Mouse (Mus musculus): ENCODE results near the gene Irf2. TPM values are rescaled to one million over a fixed set of nuclear protein-coding genes. Genes with fewer than 3 reads are reported as not detected.

The Irf2 gene
- polyA plus RNA-seq, 1 experiment from 2014 or later, result 27.0 TPM

DNA sequence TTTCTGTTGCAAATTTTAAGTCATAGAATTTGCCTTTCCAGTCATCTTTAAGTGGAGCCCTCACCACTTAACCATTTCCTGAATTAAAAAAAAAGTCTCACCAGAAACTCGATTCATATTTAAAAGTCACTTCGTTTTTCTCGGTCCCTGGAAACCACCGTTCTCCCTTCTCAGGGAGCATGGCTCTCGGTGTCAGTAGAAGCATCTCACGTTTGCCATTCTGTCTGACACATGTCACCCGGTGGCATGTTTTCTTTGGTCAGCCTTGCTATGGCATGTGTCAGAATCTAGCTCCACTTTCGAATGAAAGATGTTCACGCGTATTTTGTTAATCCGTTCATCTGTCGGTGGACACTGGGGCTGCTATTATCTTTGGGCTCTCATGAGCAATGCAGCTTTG is 13.5 kb downstream of the Irf2 start:
- DNase-seq (ENCODE audit: low spot score) (no peak), ATAC-seq (ENCODE audit: low FRiP score, low TSS enrichment) (no peak)
- 83% methylated on average over 12 of the region's 12 CpGs for WGBS
- H3K36me3 ChIP-seq (ENCODE audit: control insufficient read depth, insufficient read depth, low read length), result no peaks in the 10 kb centered on the region
- H3K4me1 ChIP-seq (replicated peaks; ENCODE audit: control insufficient read depth, insufficient read depth), result peaks cover 4% of the 10 kb centered on the region; the same call in 1 of the 2 replicates
- no peak for TF ChIP-seq EP300 (optimal IDR thresholded peaks at IDR 0.05)
- TF ChIP-seq CTCF (IDR thresholded peaks at IDR 0.05; ENCODE audit: low read depth), result no peak
- H3K27ac ChIP-seq (replicated peaks), result no peak overlapping the region
- H3K27me3 ChIP-seq (ENCODE audit: control insufficient read depth, insufficient read depth, low read length), result no peaks in the 10 kb centered on the region
- H3K4me2 ChIP-seq (replicated peaks; ENCODE audit: low read depth), result no peak overlapping the region
- no peak overlapping the region for H3K4me3 ChIP-seq (ENCODE audit: low read depth, low read length)
- no peaks in the 10 kb centered on the region for H3K9me3 ChIP-seq (ENCODE audit: control insufficient read depth, low read length)
- no peak overlapping the region for H3K9ac ChIP-seq (ENCODE audit: low read length)

- no peak for DNase-seq (ENCODE audit: low spot score)
- TF ChIP-seq CTCF (IDR thresholded peaks at IDR 0.05; ENCODE audit: low read depth) (no peak), EP300 (optimal IDR thresholded peaks at IDR 0.05) (no peak)
- H3K9ac ChIP-seq (ENCODE audit: low read length), result no peak overlapping the region
- ATAC-seq (ENCODE audit: low FRiP score, low TSS enrichment), result no peak
- H3K4me2 ChIP-seq (replicated peaks; ENCODE audit: low read depth), result no peak overlapping the region
- H3K4me1 ChIP-seq (replicated peaks; ENCODE audit: control insufficient read depth, insufficient read depth), result peaks cover 4% of the 10 kb centered on the region; the same call in 1 of the 2 replicates
- 81% methylated on average over 5 of the region's 5 CpGs for WGBS
- H3K27me3 ChIP-seq (ENCODE audit: control insufficient read depth, insufficient read depth, low read length), result no peaks in the 10 kb centered on the region
- H3K9me3 ChIP-seq (ENCODE audit: control insufficient read depth, low read length), result no peaks in the 10 kb centered on the region
- H3K4me3 ChIP-seq (ENCODE audit: low read depth, low read length), result no peak overlapping the region
- H3K36me3 ChIP-seq (ENCODE audit: control insufficient read depth, insufficient read depth, low read length), result no peaks in the 10 kb centered on the region
- H3K27ac ChIP-seq (replicated peaks), result no peak overlapping the region
Measured at GRCm38 (mm10) chr8:46754355-46754754, 14.8 kb downstream of the Irf2 start.

DNA sequence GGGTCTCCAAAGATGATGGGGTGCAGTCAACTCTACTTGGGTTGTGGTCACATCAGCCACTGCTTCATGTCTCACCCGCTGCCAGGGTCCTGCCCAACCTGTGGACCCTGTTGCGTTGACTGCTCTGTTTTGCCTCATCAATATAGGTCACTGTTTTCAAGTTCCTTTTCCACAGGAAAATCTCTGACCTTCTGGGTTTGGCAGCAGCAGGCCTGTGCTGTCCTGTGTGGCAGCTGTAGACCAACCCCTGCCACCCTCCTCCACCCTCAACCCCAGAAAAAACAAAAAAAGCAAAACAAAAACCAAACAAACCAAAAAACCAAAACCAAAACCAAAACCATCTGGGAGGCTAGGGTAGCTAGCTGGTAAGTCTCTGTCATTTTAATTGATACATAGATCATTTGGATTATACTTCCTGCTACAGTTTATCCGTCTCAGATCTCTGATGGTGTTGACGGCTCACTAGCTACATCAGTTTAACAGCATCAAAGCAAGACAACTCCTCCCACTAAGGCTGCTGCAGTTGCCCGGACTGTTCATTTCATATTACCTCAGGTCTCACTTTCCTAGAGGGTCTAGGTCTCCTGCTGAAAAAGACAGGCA is 16.3 kb downstream of the Irf2 start:
- ATAC-seq (ENCODE audit: low FRiP score, low TSS enrichment) (no peak), DNase-seq (ENCODE audit: low spot score) (no peak)
- Histone ChIP-seq H3K9me3 (ENCODE audit: control insufficient read depth, low read length) (no peaks in the 10 kb centered on the region), H3K9ac (ENCODE audit: low read length) (no peak overlapping the region), H3K27me3 (ENCODE audit: control insufficient read depth, insufficient read depth, low read length) (no peaks in the 10 kb centered on the region), H3K4me1 (replicated peaks; ENCODE audit: control insufficient read depth, insufficient read depth) (peaks cover 4% of the 10 kb centered on the region; the same call in 1 of the 2 replicates), H3K27ac (replicated peaks) (no peak overlapping the region), H3K4me2 (replicated peaks; ENCODE audit: low read depth) (no peak overlapping the region), H3K4me3 (ENCODE audit: low read depth, low read length) (no peak overlapping the region), H3K36me3 (ENCODE audit: control insufficient read depth, insufficient read depth, low read length) (no peaks in the 10 kb centered on the region)
- 69% methylated on average over 5 of the region's 5 CpGs for WGBS
- TF ChIP-seq CTCF (IDR thresholded peaks at IDR 0.05; ENCODE audit: low read depth) (no peak), EP300 (optimal IDR thresholded peaks at IDR 0.05) (no peak)

DNA sequence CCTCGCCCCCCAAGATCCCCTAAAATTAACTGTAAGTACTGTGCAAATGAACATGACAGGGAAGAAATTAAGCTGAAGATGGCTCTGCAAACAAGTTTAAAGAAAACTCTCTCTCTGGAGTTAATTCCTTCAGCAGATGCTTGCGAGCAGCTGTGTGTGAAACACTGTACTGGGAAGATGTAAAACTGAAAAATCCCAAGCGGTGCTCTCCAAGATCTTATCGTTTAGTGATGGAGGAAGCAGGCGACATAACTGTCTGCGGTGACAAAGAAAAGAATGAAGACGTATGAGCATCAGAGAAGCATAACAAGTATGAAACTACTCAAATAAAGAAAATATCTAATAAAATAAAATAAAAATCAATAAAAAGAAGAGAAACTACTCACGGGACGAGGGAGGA is 18.1 kb downstream of the Irf2 start:
- 87% methylated on average over 9 of the region's 9 CpGs for WGBS

GRCm38 (mm10) chr8:46758131-46758530 is 18.6 kb downstream of the Irf2 start:
- DNase-seq (ENCODE audit: low spot score), result no peak
- Histone ChIP-seq H3K27ac (replicated peaks) (no peak overlapping the region), H3K9ac (ENCODE audit: low read length) (no peak overlapping the region), H3K27me3 (ENCODE audit: control insufficient read depth, insufficient read depth, low read length) (no peaks in the 10 kb centered on the region), H3K4me1 (replicated peaks; ENCODE audit: control insufficient read depth, insufficient read depth) (no peaks in the 10 kb centered on the region), H3K4me2 (replicated peaks; ENCODE audit: low read depth) (no peak overlapping the region), H3K36me3 (ENCODE audit: control insufficient read depth, insufficient read depth, low read length) (no peaks in the 10 kb centered on the region), H3K4me3 (ENCODE audit: low read depth, low read length) (no peak overlapping the region), H3K9me3 (ENCODE audit: control insufficient read depth, low read length) (no peaks in the 10 kb centered on the region)
- no peak for ATAC-seq (ENCODE audit: low FRiP score, low TSS enrichment)
- TF ChIP-seq CTCF (IDR thresholded peaks at IDR 0.05; ENCODE audit: low read depth) (no peak), EP300 (optimal IDR thresholded peaks at IDR 0.05) (no peak)
- 91% methylated on average over 7 of the region's 7 CpGs for WGBS

More for the DNA sequence above, 18.1 kb downstream of the Irf2 start:
- Histone ChIP-seq H3K4me3 (ENCODE audit: low read depth, low read length) (no peak overlapping the region), H3K4me1 (replicated peaks; ENCODE audit: control insufficient read depth, insufficient read depth) (no peaks in the 10 kb centered on the region), H3K27ac (replicated peaks) (no peak overlapping the region), H3K27me3 (ENCODE audit: control insufficient read depth, insufficient read depth, low read length) (no peaks in the 10 kb centered on the region), H3K9me3 (ENCODE audit: control insufficient read depth, low read length) (no peaks in the 10 kb centered on the region), H3K4me2 (replicated peaks; ENCODE audit: low read depth) (no peak overlapping the region), H3K36me3 (ENCODE audit: control insufficient read depth, insufficient read depth, low read length) (no peaks in the 10 kb centered on the region), H3K9ac (ENCODE audit: low read length) (no peak overlapping the region)
- TF ChIP-seq EP300 (optimal IDR thresholded peaks at IDR 0.05) (no peak), CTCF (IDR thresholded peaks at IDR 0.05; ENCODE audit: low read depth) (no peak)
- DNase-seq (ENCODE audit: low spot score) (no peak), ATAC-seq (ENCODE audit: low FRiP score, low TSS enrichment) (no peak)

GRCm38 (mm10) chr8:46758676-46759075 is 19.1 kb downstream of the Irf2 start:
- ATAC-seq (ENCODE audit: low FRiP score, low TSS enrichment) (no peak), DNase-seq (ENCODE audit: low spot score) (no peak)
- no peak overlapping the region for H3K9ac ChIP-seq (ENCODE audit: low read length)
- no peaks in the 10 kb centered on the region for H3K4me1 ChIP-seq (replicated peaks; ENCODE audit: control insufficient read depth, insufficient read depth)
- no peaks in the 10 kb centered on the region for H3K9me3 ChIP-seq (ENCODE audit: control insufficient read depth, low read length)
- H3K4me3 ChIP-seq (ENCODE audit: low read depth, low read length), result no peak overlapping the region
- H3K4me2 ChIP-seq (replicated peaks; ENCODE audit: low read depth), result no peak overlapping the region
- 54% methylated on average over 2 of the region's 2 CpGs for WGBS
- H3K27me3 ChIP-seq (ENCODE audit: control insufficient read depth, insufficient read depth, low read length), result no peaks in the 10 kb centered on the region
- H3K36me3 ChIP-seq (ENCODE audit: control insufficient read depth, insufficient read depth, low read length), result no peaks in the 10 kb centered on the region
- TF ChIP-seq CTCF (IDR thresholded peaks at IDR 0.05; ENCODE audit: low read depth), result no peak
- no peak for TF ChIP-seq EP300 (optimal IDR thresholded peaks at IDR 0.05)
- no peak overlapping the region for H3K27ac ChIP-seq (replicated peaks)
